Mouse (Mus musculus): ENCODE measurements around the gene Epb41l1. TPM values are rescaled to one million over a fixed set of nuclear protein-coding genes. Genes with fewer than 3 reads are reported as not detected.
A peak's percentile ranks its signal among the peaks of the same experiment; 100 is the strongest.
"Not testable (repeated sequence)": the region's sequence is repeated elsewhere in the genome, so short reads cannot be mapped to it uniquely, and the experiment has no call there.

Gene Epb41l1
- 0.46 and 1.1 TPM in 2 replicates for polyA plus RNA-seq (2016; fragmentation: Nextera tagmentation; extraction: Ambion mirVana)

- H3K9me3 ChIP-seq (replicated peaks), result no peaks in the 10 kb centered on the region
- H3K27ac ChIP-seq, result peak within 1 kb of the TSS; percentile 84
- H3K36me3 ChIP-seq, result no peaks in the 10 kb centered on the region
- peaks cover 26% of the 10 kb centered on the region for H3K4me1 ChIP-seq
- peak; percentile 78 for DNase-seq (ENCODE audit: low spot score)
- under 1% methylated on average over 75 of the region's 76 CpGs for WGBS
- peak within 1 kb of the TSS; percentile 66 for H3K4me3 ChIP-seq
- H3K27me3 ChIP-seq (ENCODE audit: low read depth, poor library complexity, severe bottlenecking), result peaks cover 99% of the 10 kb centered on the region
These were observed at the start of gene Epb41l1 for GRCm38 (mm10) chr2:156420694-156421380. TSS of gene Epb41l1 (plus strand) at chr2:156420909.

GRCm38 (mm10) chr2:156376956-156377355 lies 43.8 kb upstream of the Epb41l1 start:
- Histone ChIP-seq H3K4me3 (no peak overlapping the region), H3K4me1 (peaks cover 5% of the 10 kb centered on the region; the same call in 1 of the 2 replicates), H3K9me3 (replicated peaks) (no peaks in the 10 kb centered on the region), H3K27ac (no peak overlapping the region), H3K36me3 (no peaks in the 10 kb centered on the region), H3K27me3 (ENCODE audit: low read depth, poor library complexity, severe bottlenecking) (no peaks in the 10 kb centered on the region)
- 83% methylated on average over 7 of the region's 7 CpGs for WGBS
- no peak for DNase-seq (ENCODE audit: low spot score)

- Histone ChIP-seq H3K27ac (no peak overlapping the region), H3K27me3 (ENCODE audit: low read depth, poor library complexity, severe bottlenecking) (no peaks in the 10 kb centered on the region), H3K9me3 (replicated peaks) (0 out of 2 replicates have a peak, but pooled peaks cover 3% of the 10 kb centered on the region), H3K36me3 (no peaks in the 10 kb centered on the region), H3K4me3 (no peak overlapping the region), H3K4me1 (peaks cover 5% of the 10 kb centered on the region; the same call in 1 of the 2 replicates)
- no peak for DNase-seq (ENCODE audit: low spot score)
- 90% methylated on average over 10 of the region's 10 CpGs for WGBS
These were observed 40.8 kb upstream of the Epb41l1 start for GRCm38 (mm10) chr2:156379929-156380328.

- Histone ChIP-seq H3K27ac (no peak overlapping the region), H3K4me3 (no peak overlapping the region), H3K27me3 (ENCODE audit: low read depth, poor library complexity, severe bottlenecking) (no peaks in the 10 kb centered on the region), H3K36me3 (no peaks in the 10 kb centered on the region), H3K9me3 (replicated peaks) (0 out of 2 replicates have a peak, but pooled peaks cover 3% of the 10 kb centered on the region), H3K4me1 (peaks cover 5% of the 10 kb centered on the region; the same call in 1 of the 2 replicates)
- no peak for DNase-seq (ENCODE audit: low spot score)
- WGBS, result 77% methylated on average over 4 of the region's 4 CpGs
These were observed 39.4 kb upstream of the Epb41l1 start for GRCm38 (mm10) chr2:156381350-156381749.

- Histone ChIP-seq H3K4me3 (peak overlapping the region; percentile 49), H3K27ac (peak overlapping the region; percentile 78)
- H3K9me3 ChIP-seq (replicated peaks); H3K36me3 ChIP-seq; H3K27me3 ChIP-seq (ENCODE audit: low read depth, poor library complexity, severe bottlenecking); H3K4me1 ChIP-seq: not testable (repeated sequence)
- WGBS, result 0% methylated on average over 17 of the region's 63 CpGs
- peak; percentile 80 for DNase-seq (ENCODE audit: low spot score)
These were observed 28.1 kb upstream of the Epb41l1 start for GRCm38 (mm10) chr2:156392461-156393154.

- DNase-seq (ENCODE audit: low spot score), result no peak
- Histone ChIP-seq H3K4me3 (peak overlapping the region; percentile 49), H3K36me3 (no peaks in the 10 kb centered on the region), H3K27me3 (ENCODE audit: low read depth, poor library complexity, severe bottlenecking) (no peaks in the 10 kb centered on the region), H3K4me1 (peaks cover 6% of the 10 kb centered on the region), H3K9me3 (replicated peaks) (no peaks in the 10 kb centered on the region), H3K27ac (peak overlapping the region; percentile 78)
- 66% methylated on average over 5 of the region's 5 CpGs for WGBS
These were observed 27.4 kb upstream of the Epb41l1 start for GRCm38 (mm10) chr2:156393155-156393828.

GRCm38 (mm10) chr2:156394282-156394681 lies 26.4 kb upstream of the Epb41l1 start:
- Histone ChIP-seq H3K27ac (no peak overlapping the region), H3K27me3 (ENCODE audit: low read depth, poor library complexity, severe bottlenecking) (no peaks in the 10 kb centered on the region), H3K4me1 (peaks cover 6% of the 10 kb centered on the region), H3K36me3 (no peaks in the 10 kb centered on the region), H3K9me3 (replicated peaks) (no peaks in the 10 kb centered on the region), H3K4me3 (no peak overlapping the region)
- DNase-seq (ENCODE audit: low spot score), result no peak
- WGBS, result 88% methylated on average over 4 of the region's 4 CpGs

GRCm38 (mm10) chr2:156396096-156396495 lies 24.6 kb upstream of the Epb41l1 start:
- Histone ChIP-seq H3K4me3 (no peak overlapping the region), H3K27me3 (ENCODE audit: low read depth, poor library complexity, severe bottlenecking) (no peaks in the 10 kb centered on the region), H3K36me3 (no peaks in the 10 kb centered on the region), H3K27ac (no peak overlapping the region), H3K4me1 (peaks cover 10% of the 10 kb centered on the region), H3K9me3 (replicated peaks) (no peaks in the 10 kb centered on the region)
- 79% methylated on average over 2 of the region's 2 CpGs for WGBS
- no peak for DNase-seq (ENCODE audit: low spot score)

GRCm38 (mm10) chr2:156397988-156398387 lies 22.7 kb upstream of the Epb41l1 start:
- Histone ChIP-seq H3K9me3 (replicated peaks) (no peaks in the 10 kb centered on the region), H3K27me3 (ENCODE audit: low read depth, poor library complexity, severe bottlenecking) (no peaks in the 10 kb centered on the region), H3K4me1 (peaks cover 18% of the 10 kb centered on the region), H3K27ac (no peak overlapping the region), H3K36me3 (no peaks in the 10 kb centered on the region), H3K4me3 (no peak overlapping the region)
- 94% methylated on average over 7 of the region's 7 CpGs for WGBS
- DNase-seq (ENCODE audit: low spot score), result no peak

GRCm38 (mm10) chr2:156399485-156399884 lies 21.2 kb upstream of the Epb41l1 start:
- DNase-seq (ENCODE audit: low spot score), result no peak
- no peak overlapping the region for H3K4me3 ChIP-seq
- no peak overlapping the region for H3K27ac ChIP-seq
- H3K9me3 ChIP-seq (replicated peaks), result no peaks in the 10 kb centered on the region
- H3K4me1 ChIP-seq, result peaks cover 13% of the 10 kb centered on the region
- no peaks in the 10 kb centered on the region for H3K36me3 ChIP-seq
- H3K27me3 ChIP-seq (ENCODE audit: low read depth, poor library complexity, severe bottlenecking), result no peaks in the 10 kb centered on the region
- whole genome bisulfite sequencing, result 78% methylated on average over 1 of the region's 1 CpGs

- Histone ChIP-seq H3K4me3 (peak overlapping the region; percentile 36), H3K27ac (peak overlapping the region; percentile 79), H3K27me3 (ENCODE audit: low read depth, poor library complexity, severe bottlenecking) (no peaks in the 10 kb centered on the region), H3K36me3 (no peaks in the 10 kb centered on the region), H3K4me1 (peaks cover 14% of the 10 kb centered on the region), H3K9me3 (replicated peaks) (no peaks in the 10 kb centered on the region)
- WGBS, result 6% methylated on average over 9 of the region's 9 CpGs
- peak; percentile 76 for DNase-seq (ENCODE audit: low spot score)
These were observed 19.4 kb upstream of the Epb41l1 start for GRCm38 (mm10) chr2:156401331-156401730.

GRCm38 (mm10) chr2:156402036-156402435 lies 18.7 kb upstream of the Epb41l1 start:
- Histone ChIP-seq H3K27ac (no peak overlapping the region), H3K4me1 (peaks cover 21% of the 10 kb centered on the region), H3K27me3 (ENCODE audit: low read depth, poor library complexity, severe bottlenecking) (no peaks in the 10 kb centered on the region), H3K4me3 (no peak overlapping the region), H3K9me3 (replicated peaks) (no peaks in the 10 kb centered on the region), H3K36me3 (no peaks in the 10 kb centered on the region)
- DNase-seq (ENCODE audit: low spot score), result no peak
- 91% methylated on average over 3 of the region's 3 CpGs for WGBS

- Histone ChIP-seq H3K36me3 (no peaks in the 10 kb centered on the region), H3K27me3 (ENCODE audit: low read depth, poor library complexity, severe bottlenecking) (no peaks in the 10 kb centered on the region), H3K27ac (peak overlapping the region; percentile 72), H3K4me1 (peaks cover 22% of the 10 kb centered on the region), H3K4me3 (no peak overlapping the region), H3K9me3 (replicated peaks) (no peaks in the 10 kb centered on the region)
- DNase-seq (ENCODE audit: low spot score), result no peak
- WGBS, result 10% methylated on average over 3 of the region's 3 CpGs
These were observed 13.7 kb upstream of the Epb41l1 start for GRCm38 (mm10) chr2:156406987-156407386.

Data from limb, embryonic 10.5 days (tissue).